Mouse (Mus musculus) hindbrain, embryonic 11.5 days (tissue): ENCODE measurements around the gene Fam129b. TPM values are rescaled to one million over a fixed set of nuclear protein-coding genes. Genes with fewer than 3 reads are reported as not detected.
"Not testable (repeated sequence)": the region's sequence is repeated elsewhere in the genome, so short reads cannot be mapped to it uniquely, and the experiment has no call there.

Experiments
- ATAC-seq: fragments of 200-750 bp; cut with Nextera tagmentation; 2 replicates; pipeline ENCODE4 v1.8.0; 2017; ENCODE audit warnings: mild to moderate bottlenecking, moderate TSS enrichment, moderate library complexity; ENCODE audit not compliant: low FRiP score
- DNase-seq: peaks from one replicate; pipeline ENCODE4 v3.0.0-alpha.2; 2015; ENCODE audit warnings: low spot score
- H3K27ac ChIP-seq: fragments of 300-500 bp; sonication (generic); 2 replicates; pipeline ENCODE4 v1.5.1; 2014; ENCODE audit warnings: mild to moderate bottlenecking, low read depth, low read length
- H3K27me3 ChIP-seq: fragments of 300-500 bp; sonication (generic); 2 replicates; pipeline ENCODE4 v1.6.1; 2014; ENCODE audit warnings: mild to moderate bottlenecking, low read length, moderate library complexity, mixed read lengths; ENCODE audit not compliant: control insufficient read depth, insufficient read depth
- H3K36me3 ChIP-seq: fragments of 300-500 bp; sonication (generic); 2 replicates; pipeline ENCODE4 v1.6.1; 2014; ENCODE audit warnings: mild to moderate bottlenecking, low read length, moderate library complexity, mixed read lengths; ENCODE audit not compliant: control insufficient read depth, insufficient read depth
- H3K4me1 ChIP-seq: fragments of 300-500 bp; sonication (generic); replicated peaks from 2 replicates; pipeline ENCODE4 v1.6.1; 2014; ENCODE audit warnings: low read length, mixed read lengths; ENCODE audit not compliant: control insufficient read depth, insufficient read depth
- H3K4me2 ChIP-seq: fragments of 300-500 bp; sonication (generic); replicated peaks from 2 replicates; pipeline ENCODE4 v1.6.1; 2014; ENCODE audit warnings: mild to moderate bottlenecking, low read depth, low read length
- H3K4me3 ChIP-seq: fragments of 300-500 bp; sonication (generic); 2 replicates; pipeline ENCODE4 v1.5.1; 2014; ENCODE audit warnings: low read depth, low read length
- H3K9ac ChIP-seq: fragments of 300-500 bp; sonication (generic); 2 replicates; pipeline ENCODE4 v1.6.1; 2014; ENCODE audit warnings: low read depth, low read length
- H3K9me3 ChIP-seq: fragments of 300-500 bp; sonication (generic); 2 replicates; pipeline ENCODE4 v1.6.1; 2016; ENCODE audit warnings: low read length; ENCODE audit not compliant: control insufficient read depth
- WGBS: fragments of 180-500 bp; shearing (Covaris S2); extraction: QIAGEN DNeasy Blood & Tissue Kit; methylation state at CpG from one replicate; pipeline ENCODE4 v1.1.7; 2014; 5-methylcytosine and 5-hydroxymethylcytosine counted together
- polyA plus RNA-seq: library from polyadenylated mRNA; unstranded; fragments of >200 nt; fragmentation: Nextera tagmentation; extraction: Ambion mirVana; gene quantifications from 2 replicates; pipeline ENCODE4 v1.2.1, GENCODE M21; 2014

The Fam129b gene
- polyA plus RNA-seq, 1 experiment from 2014 or later = 11.6 TPM

DNA sequence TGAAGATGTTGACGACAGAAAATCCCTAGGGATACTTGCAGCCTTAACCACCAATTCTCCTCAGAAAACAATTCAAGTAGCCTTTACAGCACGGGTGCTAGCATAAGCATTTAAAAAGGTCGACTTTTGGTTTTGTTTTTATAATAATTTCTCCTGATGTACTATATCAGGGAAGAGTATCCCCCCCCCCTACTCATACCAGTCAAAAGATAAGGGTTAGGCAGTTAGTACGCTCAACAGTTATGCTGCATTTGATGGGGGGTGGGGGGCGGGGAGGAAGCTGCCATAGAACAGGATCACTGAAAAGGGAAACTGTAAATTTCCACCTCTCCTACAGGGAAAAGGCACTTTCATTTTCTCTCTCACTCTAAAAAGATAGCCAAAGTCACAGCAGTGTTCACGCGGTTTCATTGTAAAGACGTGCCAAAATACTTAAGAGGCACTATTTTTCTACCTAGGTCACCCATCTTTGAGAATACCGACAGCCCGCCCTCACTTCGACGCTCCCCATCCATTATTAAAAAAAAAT lies 30.3 kb upstream of the Fam129b start:
- ATAC-seq (no peak), DNase-seq (no peak)
- Histone ChIP-seq H3K27me3 (no peaks in the 10 kb centered on the region), H3K9me3 (no peaks in the 10 kb centered on the region), H3K27ac (no peak overlapping the region), H3K4me1 (no peaks in the 10 kb centered on the region), H3K4me3 (peak overlapping the region; percentile 74), H3K36me3 (no peaks in the 10 kb centered on the region), H3K9ac (peak overlapping the region; percentile 72; the same call in 1 of the 2 replicates), H3K4me2 (peak overlapping the region; percentile 87)
- WGBS = 4% methylated on average over 12 of the region's 12 CpGs

DNA sequence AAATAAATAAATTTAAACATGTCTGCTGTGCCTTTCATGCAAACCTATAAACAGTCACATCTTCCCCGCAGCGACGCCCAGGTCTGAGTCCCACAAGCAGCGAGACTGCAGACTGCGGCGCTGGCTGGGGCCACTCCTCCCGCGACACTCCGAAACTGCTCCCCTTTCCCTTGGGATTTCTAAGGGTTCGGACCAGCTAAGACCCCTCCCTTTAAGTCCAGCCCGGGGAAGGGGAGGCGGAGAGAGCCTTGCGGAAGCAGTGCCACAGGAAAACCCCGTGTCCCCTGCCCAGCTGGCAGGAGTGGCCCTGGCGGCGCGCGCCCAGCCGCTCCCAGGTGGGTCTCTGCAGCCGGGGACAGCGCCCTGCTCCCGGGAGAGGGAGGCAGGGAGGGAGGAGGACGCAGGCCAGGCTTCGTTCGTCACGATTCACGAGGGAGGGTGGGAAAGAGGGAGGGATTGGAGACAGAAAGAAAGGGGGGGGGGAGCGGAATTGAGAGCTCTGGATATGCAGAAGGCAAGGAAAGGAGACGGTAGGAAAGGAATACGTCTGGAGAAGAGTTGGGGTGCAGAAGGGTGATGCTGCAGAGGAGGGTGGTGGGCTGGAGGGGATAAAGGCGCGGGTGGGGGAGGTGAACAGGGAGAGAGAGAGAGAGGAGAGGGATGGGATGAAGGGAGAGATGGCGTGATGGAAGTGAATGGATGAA lies 29.7 kb upstream of the Fam129b start:
- peak; percentile 72 for DNase-seq
- peak; percentile 50 for ATAC-seq
- Histone ChIP-seq H3K4me2 (peak overlapping the region; percentile 87), H3K27me3 (no peaks in the 10 kb centered on the region), H3K4me3 (peak overlapping the region; percentile 74), H3K9ac (peak overlapping the region; percentile 72), H3K27ac (peak overlapping the region; percentile 72), H3K36me3 (no peaks in the 10 kb centered on the region), H3K9me3 (no peaks in the 10 kb centered on the region), H3K4me1 (no peaks in the 10 kb centered on the region)
- under 1% methylated on average over 33 of the region's 33 CpGs for WGBS

DNA sequence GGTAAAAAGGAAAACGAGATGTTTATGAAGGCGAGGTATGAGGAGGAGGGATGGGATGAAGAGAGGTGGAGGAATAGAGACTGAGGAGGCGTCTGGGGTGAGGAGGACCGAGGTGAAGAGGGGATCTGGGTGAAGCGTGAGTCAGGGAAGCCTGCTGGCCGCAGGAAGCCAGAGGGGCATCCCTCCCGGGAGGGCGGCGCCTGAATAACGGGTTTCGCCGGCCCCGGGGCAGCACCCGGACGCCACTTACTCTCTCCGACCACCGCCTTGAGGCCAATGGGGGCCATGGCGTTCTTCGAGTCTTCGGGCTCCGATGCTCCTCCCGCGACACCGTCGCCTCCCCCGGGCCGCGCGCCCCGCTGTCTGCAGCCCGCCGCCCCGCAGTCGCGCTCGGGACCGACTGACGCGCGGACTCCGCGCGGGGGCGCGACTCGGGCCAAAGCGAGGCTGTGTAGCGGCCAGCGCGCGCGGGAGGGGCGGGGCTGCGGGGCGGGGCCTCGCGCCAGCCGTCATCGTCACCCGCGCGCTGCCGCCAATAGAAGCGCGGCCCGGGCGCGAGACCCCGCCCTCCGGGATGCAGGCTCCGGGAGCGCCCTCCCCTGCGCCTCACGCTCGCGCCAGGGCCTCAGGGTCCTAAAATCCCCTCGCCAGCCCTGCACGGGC lies 29.0 kb upstream of the Fam129b start, which contains the start of gene Stxbp1:
Stxbp1 (minus strand) TSS at position 441 of the 663 bp plus-strand sequence.
- 0 out of 2 replicates have a peak, but pooled peaks cover 1% of the 10 kb centered on the region for H3K4me1 ChIP-seq
- peaks cover 3% of the 10 kb centered on the region; the same call in 1 of the 2 replicates for H3K27me3 ChIP-seq
- peak within 1 kb of the TSS; percentile 74 for H3K4me3 ChIP-seq
- H3K36me3 ChIP-seq = no peaks in the 10 kb centered on the region
- ATAC-seq (peak; percentile 95), DNase-seq (peak; percentile 95)
- H3K9ac ChIP-seq = peak within 1 kb of the TSS; percentile 72
- H3K27ac ChIP-seq = peak within 1 kb of the TSS; percentile 72
- no peaks in the 10 kb centered on the region for H3K9me3 ChIP-seq
- 0% methylated on average over 54 of the region's 78 CpGs for WGBS
- peak within 1 kb of the TSS; percentile 87 for H3K4me2 ChIP-seq

DNA sequence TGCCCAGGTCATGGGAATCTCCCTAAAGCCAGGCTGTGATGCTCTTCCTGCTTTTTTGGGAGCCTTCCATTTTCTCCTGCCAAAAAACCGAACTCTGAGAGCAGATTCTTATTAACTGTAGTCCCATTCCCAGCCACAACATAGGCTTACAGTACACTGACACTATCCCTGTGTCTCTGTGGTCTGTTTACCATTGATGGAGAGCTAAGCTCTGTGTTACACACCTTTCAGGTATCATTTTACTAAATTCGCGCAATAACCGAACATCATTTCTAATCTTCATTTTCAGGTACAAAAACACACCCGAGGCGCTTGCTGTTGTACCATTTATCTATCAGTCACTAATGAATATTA lies 28.5 kb upstream of the Fam129b start:
- whole genome bisulfite sequencing = 48% methylated on average over 6 of the region's 6 CpGs
- Histone ChIP-seq H3K27me3 (peaks cover 5% of the 10 kb centered on the region), H3K36me3 (no peaks in the 10 kb centered on the region), H3K4me2 (0 out of 2 replicates have a peak overlapping the region, but pooled peaks have one; percentile 2), H3K4me3 (no peak overlapping the region), H3K27ac (no peak overlapping the region), H3K9ac (no peak overlapping the region), H3K9me3 (no peaks in the 10 kb centered on the region), H3K4me1 (0 out of 2 replicates have a peak, but pooled peaks cover 4% of the 10 kb centered on the region)
- peak; percentile 66 for ATAC-seq
- no peak for DNase-seq

DNA sequence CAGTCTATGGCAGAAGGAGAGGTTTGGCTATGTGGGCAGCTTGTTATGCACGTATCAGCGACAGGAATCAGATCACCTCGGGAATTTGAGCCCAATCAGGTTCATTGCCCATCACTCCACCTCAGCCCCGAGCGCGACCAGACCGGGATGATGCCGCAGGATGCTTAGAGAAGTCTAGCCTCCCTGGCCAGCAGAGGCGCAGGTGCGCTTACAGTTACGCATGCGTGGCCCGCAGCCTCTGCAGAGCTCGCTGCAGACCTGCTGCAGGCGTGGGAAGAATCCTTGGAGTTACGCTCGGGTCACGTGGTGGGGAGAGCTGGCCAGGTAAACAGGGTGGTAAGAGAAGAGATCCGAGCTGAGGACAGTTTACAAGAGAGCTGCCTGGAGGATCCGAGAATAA lies 23.8 kb upstream of the Fam129b start:
- no peak overlapping the region for H3K4me3 ChIP-seq

DNA sequence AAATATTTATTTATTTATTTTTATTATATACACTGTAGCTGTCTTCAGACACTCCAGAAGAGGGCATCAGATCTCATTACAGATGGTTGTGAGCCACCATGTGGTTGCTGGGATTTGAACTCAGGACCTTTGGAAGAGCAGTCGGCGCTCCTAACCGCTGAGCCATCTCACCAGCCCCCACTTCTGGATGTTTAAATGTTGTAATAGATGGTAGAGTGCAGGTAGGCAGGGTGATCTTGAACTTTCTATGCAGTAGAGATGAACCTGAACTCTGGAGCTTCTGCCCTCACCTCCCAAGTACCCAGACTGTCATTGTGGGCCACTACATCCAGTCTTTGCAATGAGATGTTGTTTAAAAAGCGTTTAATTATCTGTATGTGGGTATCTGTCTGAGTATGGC lies 22.2 kb upstream of the Fam129b start:
- not testable (repeated sequence) for ATAC-seq, H3K27ac ChIP-seq, H3K4me2 ChIP-seq, H3K36me3 ChIP-seq, DNase-seq, H3K4me3 ChIP-seq, H3K9ac ChIP-seq, H3K4me1 ChIP-seq, H3K27me3 ChIP-seq, H3K9me3 ChIP-seq
- WGBS = 72% methylated on average over 4 of the region's 4 CpGs

More for the DNA sequence above, 23.8 kb upstream of the Fam129b start:
- ATAC-seq = no peak
- H3K9ac ChIP-seq = no peak overlapping the region
- H3K4me2 ChIP-seq = no peak overlapping the region; the same call in 1 of the 2 replicates
- H3K4me1 ChIP-seq = 0 out of 2 replicates have a peak, but pooled peaks cover 4% of the 10 kb centered on the region
- peaks cover 8% of the 10 kb centered on the region for H3K27me3 ChIP-seq
- peak; percentile 62 for DNase-seq
- no peaks in the 10 kb centered on the region for H3K36me3 ChIP-seq
- H3K9me3 ChIP-seq = no peaks in the 10 kb centered on the region
- no peak overlapping the region for H3K27ac ChIP-seq
- WGBS = 4% methylated on average over 20 of the region's 20 CpGs

DNA sequence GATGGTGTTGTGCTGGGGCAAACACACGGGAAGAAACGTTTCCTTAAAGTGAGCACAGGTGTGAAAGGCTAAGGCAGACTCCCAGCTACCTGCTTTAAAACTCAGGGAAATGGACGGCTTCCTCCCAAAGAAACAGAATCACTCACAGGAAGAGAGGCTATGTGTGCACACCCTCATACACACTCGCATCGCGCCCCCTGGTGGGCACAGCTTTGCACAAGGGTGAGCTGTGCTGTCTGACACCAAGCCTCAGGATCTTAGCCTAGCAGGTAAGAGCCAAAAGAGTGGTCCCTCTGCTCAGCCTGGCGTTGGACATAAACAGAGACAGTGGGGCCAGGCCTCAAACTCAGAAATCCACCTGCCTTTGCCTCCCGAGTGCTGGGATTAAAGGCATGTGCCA lies 21.7 kb upstream of the Fam129b start:
- H3K4me1 ChIP-seq = 0 out of 2 replicates have a peak, but pooled peaks cover 4% of the 10 kb centered on the region
- peaks cover 8% of the 10 kb centered on the region for H3K27me3 ChIP-seq
- H3K27ac ChIP-seq = no peak overlapping the region
- no peak overlapping the region for H3K4me2 ChIP-seq
- WGBS = 7% methylated on average over 8 of the region's 8 CpGs
- ATAC-seq (0 out of 2 replicates have a peak, but pooled peaks have one; percentile 53), DNase-seq (peak; percentile 97)
- H3K9ac ChIP-seq = no peak overlapping the region
- H3K9me3 ChIP-seq = no peaks in the 10 kb centered on the region
- H3K36me3 ChIP-seq = no peaks in the 10 kb centered on the region
- H3K4me3 ChIP-seq = no peak overlapping the region

DNA sequence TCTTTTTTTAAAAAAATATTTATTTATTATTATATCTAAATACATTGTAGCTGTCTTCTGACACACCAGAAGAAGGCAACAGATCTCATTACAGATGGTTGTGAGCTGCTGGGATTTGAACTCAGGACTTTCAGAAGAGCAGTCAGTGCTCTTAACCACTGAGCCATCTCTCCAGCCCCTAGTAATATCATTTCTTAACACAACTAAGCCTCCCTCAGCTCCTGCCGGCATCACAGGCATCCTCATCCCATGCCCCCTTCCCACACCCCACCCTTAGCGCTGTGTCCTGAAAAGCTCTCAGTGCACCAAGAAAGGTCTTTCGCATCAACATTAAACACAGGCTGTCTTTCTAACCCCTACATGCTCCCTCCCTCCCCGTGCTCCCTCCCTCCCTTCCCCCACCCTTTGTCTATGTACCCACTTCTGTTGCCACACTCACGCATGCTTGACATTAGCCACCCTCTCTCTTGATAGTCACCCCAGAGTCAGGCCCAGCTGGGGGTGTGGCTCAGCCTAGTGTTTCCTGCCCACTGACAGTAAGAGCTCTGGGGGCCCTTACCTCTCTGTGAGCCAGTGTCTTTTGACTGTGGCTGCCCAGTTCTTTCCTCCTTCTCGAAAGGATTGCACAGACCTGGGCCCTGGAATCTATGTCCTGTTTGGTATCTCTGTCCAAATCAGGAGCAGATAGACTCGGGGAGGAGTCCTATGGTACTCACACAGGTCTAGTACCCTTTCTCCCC lies 20.7 kb upstream of the Fam129b start:
- no peak overlapping the region for H3K9ac ChIP-seq
- DNase-seq (no peak), ATAC-seq (no peak)
- no peak overlapping the region for H3K4me3 ChIP-seq
- 66% methylated on average over 7 of the region's 7 CpGs for WGBS
- no peak overlapping the region for H3K4me2 ChIP-seq
- peaks cover 8% of the 10 kb centered on the region for H3K27me3 ChIP-seq
- H3K4me1 ChIP-seq = 0 out of 2 replicates have a peak, but pooled peaks cover 4% of the 10 kb centered on the region
- H3K27ac ChIP-seq = no peak overlapping the region
- no peaks in the 10 kb centered on the region for H3K36me3 ChIP-seq
- H3K9me3 ChIP-seq = no peaks in the 10 kb centered on the region
